Mouse (Mus musculus): ENCODE measurements around the gene Vash1. TPM values are rescaled to one million over a fixed set of nuclear protein-coding genes. Genes with fewer than 3 reads are reported as not detected.

Vash1 gene
- polyA plus RNA-seq, 1 experiment from 2014 or later: 3.4 TPM

GRCm38 (mm10) chr12:86679546-86679930 is 1.0 kb downstream of the Vash1 start:
- DNase-seq (ENCODE audit: low spot score) (no peak), ATAC-seq (ENCODE audit: low FRiP score, low TSS enrichment) (no peak)
- peaks cover 2% of the 10 kb centered on the region; the same call in 1 of the 2 replicates for H3K4me1 ChIP-seq (replicated peaks; ENCODE audit: control insufficient read depth, insufficient read depth)
- TF ChIP-seq CTCF (IDR thresholded peaks at IDR 0.05; ENCODE audit: low read depth) (no peak), EP300 (optimal IDR thresholded peaks at IDR 0.05) (no peak)
- H3K4me2 ChIP-seq (replicated peaks; ENCODE audit: low read depth): peak overlapping the region; percentile 99
- peak overlapping the region; percentile 62 for H3K9ac ChIP-seq (ENCODE audit: low read length)
- no peaks in the 10 kb centered on the region for H3K27me3 ChIP-seq (ENCODE audit: control insufficient read depth, insufficient read depth, low read length)
- no peaks in the 10 kb centered on the region for H3K36me3 ChIP-seq (ENCODE audit: control insufficient read depth, insufficient read depth, low read length)
- peak overlapping the region; percentile 60 for H3K4me3 ChIP-seq (ENCODE audit: low read depth, low read length)
- no peak overlapping the region for H3K27ac ChIP-seq (replicated peaks)
- whole genome bisulfite sequencing: 0% methylated on average over 9 of the region's 9 CpGs
- H3K9me3 ChIP-seq (ENCODE audit: control insufficient read depth, low read length): no peaks in the 10 kb centered on the region

- peak overlapping the region; percentile 60 for H3K4me3 ChIP-seq (ENCODE audit: low read depth, low read length)
- no peak overlapping the region for H3K27ac ChIP-seq (replicated peaks)
- H3K9ac ChIP-seq (ENCODE audit: low read length): no peak overlapping the region
- peaks cover 2% of the 10 kb centered on the region; the same call in 1 of the 2 replicates for H3K4me1 ChIP-seq (replicated peaks; ENCODE audit: control insufficient read depth, insufficient read depth)
- ATAC-seq (ENCODE audit: low FRiP score, low TSS enrichment): no peak
- no peaks in the 10 kb centered on the region for H3K9me3 ChIP-seq (ENCODE audit: control insufficient read depth, low read length)
- H3K4me2 ChIP-seq (replicated peaks; ENCODE audit: low read depth): peak overlapping the region; percentile 99
- no peaks in the 10 kb centered on the region for H3K27me3 ChIP-seq (ENCODE audit: control insufficient read depth, insufficient read depth, low read length)
- no peaks in the 10 kb centered on the region for H3K36me3 ChIP-seq (ENCODE audit: control insufficient read depth, insufficient read depth, low read length)
- DNase-seq (ENCODE audit: low spot score): no peak
- WGBS: 30% methylated on average over 12 of the region's 12 CpGs
- no peak for TF ChIP-seq EP300 (optimal IDR thresholded peaks at IDR 0.05)
Observed at GRCm38 (mm10) chr12:86679991-86680491, 1.5 kb downstream of the Vash1 start.

DNA sequence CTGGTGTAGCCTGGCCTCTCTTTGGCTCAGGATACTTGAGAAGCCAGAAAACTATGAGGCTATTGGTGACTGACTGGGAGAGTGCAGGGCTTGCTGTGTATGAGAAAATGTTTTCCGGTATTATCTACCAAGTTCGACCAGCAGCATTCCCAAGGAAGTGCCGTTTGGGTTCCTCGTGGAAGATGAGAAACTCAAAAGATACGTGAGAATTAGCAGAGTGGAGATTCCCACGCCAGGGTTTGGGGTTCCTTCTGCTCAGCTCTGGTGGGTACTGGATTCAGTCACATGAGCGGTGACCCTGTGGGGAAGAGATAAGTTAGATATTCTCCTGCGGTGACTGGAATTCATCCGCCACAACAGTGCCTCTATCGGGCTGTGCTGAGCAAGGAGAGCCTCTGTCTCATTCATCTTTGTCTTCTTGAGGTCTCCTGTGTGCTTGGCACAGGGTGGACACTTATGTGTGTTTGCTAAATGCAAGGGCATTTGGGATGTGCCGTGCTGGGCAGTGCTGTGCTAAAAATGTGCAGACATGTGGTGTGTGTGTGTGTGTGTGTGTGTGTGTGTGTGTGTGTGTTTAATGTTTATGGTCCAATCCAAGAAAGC is 2.2 kb downstream of the Vash1 start:
- ATAC-seq (ENCODE audit: low FRiP score, low TSS enrichment): no peak
- no peaks in the 10 kb centered on the region for H3K36me3 ChIP-seq (ENCODE audit: control insufficient read depth, insufficient read depth, low read length)
- DNase-seq (ENCODE audit: low spot score): no peak
- 29% methylated on average over 11 of the region's 11 CpGs for WGBS
- H3K4me1 ChIP-seq (replicated peaks; ENCODE audit: control insufficient read depth, insufficient read depth): peaks cover 2% of the 10 kb centered on the region; the same call in 1 of the 2 replicates
- H3K27me3 ChIP-seq (ENCODE audit: control insufficient read depth, insufficient read depth, low read length): no peaks in the 10 kb centered on the region
- no peak overlapping the region for H3K9ac ChIP-seq (ENCODE audit: low read length)
- H3K4me3 ChIP-seq (ENCODE audit: low read depth, low read length): peak overlapping the region; percentile 60; the same call in 1 of the 2 replicates
- no peaks in the 10 kb centered on the region for H3K9me3 ChIP-seq (ENCODE audit: control insufficient read depth, low read length)
- H3K4me2 ChIP-seq (replicated peaks; ENCODE audit: low read depth): 0 out of 2 replicates have a peak overlapping the region, but pooled peaks have one; percentile 99
- no peak overlapping the region for H3K27ac ChIP-seq (replicated peaks)
- TF ChIP-seq CTCF (IDR thresholded peaks at IDR 0.05; ENCODE audit: low read depth) (no peak), EP300 (optimal IDR thresholded peaks at IDR 0.05) (no peak)

DNA sequence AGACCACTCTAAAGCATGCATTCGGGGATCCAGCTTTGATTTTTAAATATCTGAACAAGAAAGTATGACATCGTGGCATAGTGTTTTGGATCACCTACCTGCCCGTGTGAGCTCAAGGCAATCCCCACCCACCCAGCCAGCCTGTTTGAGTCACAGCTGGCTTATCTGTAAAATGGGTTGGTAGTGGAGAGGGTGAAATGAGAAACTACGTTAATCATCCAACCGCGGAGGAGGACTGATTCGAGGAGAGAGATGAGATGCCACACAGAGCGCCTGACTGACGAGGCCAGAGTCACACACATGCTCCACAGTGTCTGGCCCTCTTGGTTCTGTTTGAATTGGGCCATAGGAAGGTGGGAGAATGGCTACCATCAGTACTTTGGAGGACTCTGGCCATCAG is 3.1 kb downstream of the Vash1 start:
- ATAC-seq (ENCODE audit: low FRiP score, low TSS enrichment) (no peak), DNase-seq (ENCODE audit: low spot score) (no peak)
- H3K9ac ChIP-seq (ENCODE audit: low read length): no peak overlapping the region
- no peak for TF ChIP-seq CTCF (IDR thresholded peaks at IDR 0.05; ENCODE audit: low read depth)
- TF ChIP-seq EP300 (optimal IDR thresholded peaks at IDR 0.05): no peak
- H3K4me2 ChIP-seq (replicated peaks; ENCODE audit: low read depth): no peak overlapping the region
- no peaks in the 10 kb centered on the region for H3K9me3 ChIP-seq (ENCODE audit: control insufficient read depth, low read length)
- H3K27me3 ChIP-seq (ENCODE audit: control insufficient read depth, insufficient read depth, low read length): no peaks in the 10 kb centered on the region
- no peak overlapping the region for H3K4me3 ChIP-seq (ENCODE audit: low read depth, low read length)
- no peaks in the 10 kb centered on the region for H3K36me3 ChIP-seq (ENCODE audit: control insufficient read depth, insufficient read depth, low read length)
- peaks cover 2% of the 10 kb centered on the region; the same call in 1 of the 2 replicates for H3K4me1 ChIP-seq (replicated peaks; ENCODE audit: control insufficient read depth, insufficient read depth)
- H3K27ac ChIP-seq (replicated peaks): no peak overlapping the region
- WGBS: 81% methylated on average over 9 of the region's 9 CpGs

GRCm38 (mm10) chr12:86682178-86682577 is 3.7 kb downstream of the Vash1 start:
- ATAC-seq (ENCODE audit: low FRiP score, low TSS enrichment) (no peak), DNase-seq (ENCODE audit: low spot score) (no peak)
- WGBS: 58% methylated on average over 8 of the region's 8 CpGs
- H3K36me3 ChIP-seq (ENCODE audit: control insufficient read depth, insufficient read depth, low read length): no peaks in the 10 kb centered on the region
- H3K9me3 ChIP-seq (ENCODE audit: control insufficient read depth, low read length): no peaks in the 10 kb centered on the region
- H3K27me3 ChIP-seq (ENCODE audit: control insufficient read depth, insufficient read depth, low read length): no peaks in the 10 kb centered on the region
- no peak overlapping the region for H3K27ac ChIP-seq (replicated peaks)
- H3K4me3 ChIP-seq (ENCODE audit: low read depth, low read length): no peak overlapping the region
- no peak overlapping the region for H3K4me2 ChIP-seq (replicated peaks; ENCODE audit: low read depth)
- TF ChIP-seq EP300 (optimal IDR thresholded peaks at IDR 0.05) (no peak), CTCF (IDR thresholded peaks at IDR 0.05; ENCODE audit: low read depth) (no peak)
- H3K4me1 ChIP-seq (replicated peaks; ENCODE audit: control insufficient read depth, insufficient read depth): peaks cover 2% of the 10 kb centered on the region; the same call in 1 of the 2 replicates
- no peak overlapping the region for H3K9ac ChIP-seq (ENCODE audit: low read length)

- no peak overlapping the region for H3K27ac ChIP-seq (replicated peaks)
- H3K4me1 ChIP-seq (replicated peaks; ENCODE audit: control insufficient read depth, insufficient read depth): peaks cover 2% of the 10 kb centered on the region; the same call in 1 of the 2 replicates
- WGBS: 52% methylated on average over 7 of the region's 7 CpGs
- no peaks in the 10 kb centered on the region for H3K9me3 ChIP-seq (ENCODE audit: control insufficient read depth, low read length)
- H3K36me3 ChIP-seq (ENCODE audit: control insufficient read depth, insufficient read depth, low read length): no peaks in the 10 kb centered on the region
- no peak for DNase-seq (ENCODE audit: low spot score)
- no peak for TF ChIP-seq CTCF (IDR thresholded peaks at IDR 0.05; ENCODE audit: low read depth)
- TF ChIP-seq EP300 (optimal IDR thresholded peaks at IDR 0.05): no peak
- no peak overlapping the region for H3K4me3 ChIP-seq (ENCODE audit: low read depth, low read length)
- H3K4me2 ChIP-seq (replicated peaks; ENCODE audit: low read depth): no peak overlapping the region
- H3K27me3 ChIP-seq (ENCODE audit: control insufficient read depth, insufficient read depth, low read length): no peaks in the 10 kb centered on the region
- H3K9ac ChIP-seq (ENCODE audit: low read length): no peak overlapping the region
- ATAC-seq (ENCODE audit: low FRiP score, low TSS enrichment): no peak
Observed at GRCm38 (mm10) chr12:86683698-86684097, 5.2 kb downstream of the Vash1 start.
